Mouse (Mus musculus) spleen, adult 2 months (tissue): Measurements from ENCODE around the gene Gatc. TPM values are rescaled to one million over a fixed set of nuclear protein-coding genes. Genes with fewer than 3 reads are reported as not detected.
A peak's percentile ranks its signal among the peaks of the same experiment; 100 is the strongest.

ENCODE experiments used
- DNase-seq, 2 experiments: peaks; one replicate each; pipeline versions ENCODE4 v3.0.0 to v3.0.0-alpha.2; 2012 to 2021; ENCODE audit warnings: low spot score in 2 of 2, low read depth in 1 of 2
- H3K27ac ChIP-seq: fragments of 200-500 bp; 2 replicates; pipeline ENCODE4 v1.5.1; 2012; ENCODE audit warnings: low read length, inconsistent platforms; ENCODE audit not compliant: insufficient read depth
- H3K27me3 ChIP-seq: fragments of 200-500 bp; 2 replicates; pipeline ENCODE4 v1.6.1; 2012; ENCODE audit warnings: mild to moderate bottlenecking, moderate library complexity, low read length, inconsistent platforms; ENCODE audit not compliant: control insufficient read depth, insufficient read depth
- H3K36me3 ChIP-seq: fragments of 200-500 bp; 2 replicates; pipeline ENCODE4 v1.6.1; 2012; ENCODE audit warnings: mild to moderate bottlenecking, low read length, inconsistent platforms; ENCODE audit not compliant: control insufficient read depth, insufficient read depth
- H3K4me1 ChIP-seq: fragments of 200-500 bp; 2 replicates; pipeline ENCODE4 v1.6.1; 2011; ENCODE audit warnings: inconsistent platforms; ENCODE audit not compliant: control insufficient read depth, insufficient read depth, insufficient read length
- H3K4me3 ChIP-seq: fragments of 200-500 bp; 2 replicates; pipeline ENCODE4 v1.5.1; 2011; ENCODE audit warnings: mild to moderate bottlenecking, inconsistent platforms; ENCODE audit not compliant: insufficient read depth, insufficient read length; ENCODE audit errors: extremely low read depth
- CTCF ChIP-seq: fragments of 200-500 bp; IDR thresholded peaks from 2 replicates; pipeline ENCODE4 v1.5.1; 2011; ENCODE audit warnings: mild to moderate bottlenecking, inconsistent platforms; ENCODE audit not compliant: insufficient read depth, insufficient read length, insufficient replicate concordance; ENCODE audit errors: extremely low read depth
- POLR2A ChIP-seq: fragments of 200-500 bp; IDR thresholded peaks from 2 replicates; pipeline ENCODE4 v1.6.1; 2011; ENCODE audit warnings: low read depth, low read length, inconsistent platforms
- WGBS: fragments of 180-500 bp; shearing (Covaris S2); methylation state at CpG from one replicate; pipeline ENCODE4 v1.1.7; 2018; 5-methylcytosine and 5-hydroxymethylcytosine counted together
- polyA plus RNA-seq: library from polyadenylated mRNA; depleted of rRNA; stranded (reverse); fragments of >200 nt; gene quantifications from 2 replicates; pipeline ENCODE4 v1.2.3, GENCODE M21; 2012; rRNA removed

The Gatc gene
- polyA plus RNA-seq, 1 experiment, result 5.8 TPM

- WGBS, result 30% methylated on average over 13 of the region's 13 CpGs
- Histone ChIP-seq H3K27me3 (no peaks in the 10 kb centered on the region), H3K4me1 (peaks cover 2% of the 10 kb centered on the region; the same call in 1 of the 2 replicates), H3K36me3 (peaks cover 9% of the 10 kb centered on the region), H3K4me3 (peak overlapping the region; percentile 61; the same call in 1 of the 2 replicates), H3K27ac (no peak overlapping the region)
- TF ChIP-seq POLR2A, result no peak
- TF ChIP-seq CTCF, result no peak
- no peak for DNase-seq
Observed at GRCm38 (mm10) chr5:115301615-115302014, 39.4 kb downstream of the Gatc start.

- DNase-seq, result peak; percentile 96 to 97
- Histone ChIP-seq H3K27ac (peak within 1 kb of the TSS; percentile 81), H3K36me3 (peaks cover 9% of the 10 kb centered on the region), H3K27me3 (no peaks in the 10 kb centered on the region), H3K4me3 (peak within 1 kb of the TSS; percentile 81), H3K4me1 (peaks cover 2% of the 10 kb centered on the region; the same call in 1 of the 2 replicates)
- TF ChIP-seq POLR2A (peak; percentile 84), CTCF (no peak)
- WGBS, result under 1% methylated on average over 66 of the region's 66 CpGs
Observed at GRCm38 (mm10) chr5:115300792-115301614, 40.0 kb downstream of the Gatc start, which contains the start of gene Dynll1. Gene Dynll1 (minus strand): TSS chr5:115300999.

- H3K27me3 ChIP-seq, result no peaks in the 10 kb centered on the region
- TF ChIP-seq CTCF (no peak), POLR2A (no peak)
- 1% methylated on average over 46 of the region's 46 CpGs for WGBS
- H3K36me3 ChIP-seq, result peaks cover 9% of the 10 kb centered on the region
- H3K27ac ChIP-seq, result peak overlapping the region; percentile 81
- H3K4me3 ChIP-seq, result peak overlapping the region; percentile 81
- peak in 1 of 2 experiments; percentile 41 for DNase-seq
- H3K4me1 ChIP-seq, result peaks cover 2% of the 10 kb centered on the region; the same call in 1 of the 2 replicates
Observed at GRCm38 (mm10) chr5:115300035-115300744, 40.8 kb downstream of the Gatc start.

DNA sequence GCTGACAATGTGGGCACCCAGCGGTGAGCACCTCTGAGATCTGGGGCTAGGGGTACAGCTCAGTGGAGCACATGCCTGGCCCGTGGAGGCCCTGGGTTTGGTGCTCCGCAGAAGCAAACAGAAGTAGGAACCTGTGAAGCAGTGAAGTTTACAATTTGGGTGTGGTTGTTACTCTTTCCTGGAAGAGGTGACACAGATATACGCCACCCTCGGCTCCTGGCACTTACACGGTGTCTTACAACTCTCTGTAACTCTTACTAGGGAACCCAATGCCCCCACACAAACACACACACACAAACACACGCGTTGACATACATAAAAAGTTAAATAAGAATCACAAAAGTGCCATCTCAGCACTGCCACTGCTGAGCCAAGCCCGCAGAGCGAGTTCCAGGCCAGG lies 44.6 kb downstream of the Gatc start:
- DNase-seq, result no peak
- Histone ChIP-seq H3K4me3 (no peak overlapping the region), H3K4me1 (peaks cover 2% of the 10 kb centered on the region; the same call in 1 of the 2 replicates), H3K27ac (no peak overlapping the region), H3K27me3 (no peaks in the 10 kb centered on the region), H3K36me3 (peaks cover 9% of the 10 kb centered on the region)
- no peak for TF ChIP-seq POLR2A
- no peak for TF ChIP-seq CTCF
- 87% methylated on average over 10 of the region's 10 CpGs for WGBS

DNA sequence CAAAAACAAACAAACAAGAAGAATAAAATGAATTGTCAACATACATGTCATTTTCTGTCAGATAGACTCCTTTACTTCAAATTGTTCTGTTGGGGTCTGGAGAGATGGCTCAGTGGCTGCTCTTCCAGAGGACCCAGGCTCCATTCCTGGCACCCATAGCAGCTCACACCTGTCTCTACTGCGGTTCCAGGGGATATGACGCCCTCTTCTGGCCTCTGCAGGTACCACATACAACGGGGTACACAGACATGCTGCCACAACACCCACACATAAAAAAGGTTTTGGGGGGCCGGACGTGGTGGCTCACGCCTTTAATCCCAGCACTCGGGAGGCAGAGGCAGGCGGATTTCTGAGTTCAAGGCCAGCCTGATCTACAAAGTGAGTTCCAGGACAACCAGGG lies 46.8 kb downstream of the Gatc start:
- H3K27ac ChIP-seq, result no peak overlapping the region
- H3K4me1 ChIP-seq, result peaks cover 1% of the 10 kb centered on the region; the same call in 1 of the 2 replicates
- WGBS, result 93% methylated on average over 8 of the region's 8 CpGs
- peaks cover 14% of the 10 kb centered on the region for H3K36me3 ChIP-seq
- DNase-seq, result no peak
- no peaks in the 10 kb centered on the region for H3K27me3 ChIP-seq
- TF ChIP-seq POLR2A, result no peak
- TF ChIP-seq CTCF, result no peak
- no peak overlapping the region for H3K4me3 ChIP-seq

- Histone ChIP-seq H3K4me1 (no peaks in the 10 kb centered on the region; the same call in 1 of the 2 replicates), H3K27ac (no peak overlapping the region), H3K36me3 (peaks cover 13% of the 10 kb centered on the region), H3K4me3 (no peak overlapping the region), H3K27me3 (no peaks in the 10 kb centered on the region)
- DNase-seq, result peak in 1 of 2 experiments; percentile 15
- WGBS, result 91% methylated on average over 3 of the region's 3 CpGs
- TF ChIP-seq POLR2A (no peak), CTCF (peak; percentile 35; the same call in 1 of the 2 replicates)
Observed at GRCm38 (mm10) chr5:115284735-115285134, 56.2 kb downstream of the Gatc start.

Other genes starting within 250 kb of the Gatc start
- not detected in 2 replicates for gene Gm10401, start 242.9 kb downstream of the Gatc start, polyA plus RNA-seq
- 30.6 and 33.4 TPM in 2 replicates for gene Acads, start 221.8 kb downstream of the Gatc start, polyA plus RNA-seq
- gene Unc119b, start 206.2 kb downstream of the Gatc start, polyA plus RNA-seq, result 38.7 and 44.4 TPM in 2 replicates
- 39.1 and 44.0 TPM in 2 replicates for gene Mlec, start 183.0 kb downstream of the Gatc start, polyA plus RNA-seq
- gene Cabp1, start 146.8 kb downstream of the Gatc start, polyA plus RNA-seq, result 0.72 and 1.5 TPM in 2 replicates
- 55.6 and 85.5 TPM in 2 replicates for gene Pop5, start 105.3 kb downstream of the Gatc start, polyA plus RNA-seq
- 124 and 125 TPM in 2 replicates for gene Rnf10, start 68.3 kb downstream of the Gatc start, polyA plus RNA-seq
- 6.3 and 6.6 TPM in 2 replicates for gene Coq5, start 61.5 kb downstream of the Gatc start, polyA plus RNA-seq
- gene Dynll1, start 40.2 kb downstream of the Gatc start, polyA plus RNA-seq, result 135 and 214 TPM in 2 replicates
- 57.8 and 102 TPM in 2 replicates for gene Srsf9, start 14.0 kb downstream of the Gatc start, polyA plus RNA-seq
- 5.7 and 7.5 TPM in 2 replicates for gene Triap1, start within 50 bp of the Gatc start, polyA plus RNA-seq
- 777 and 1,352 TPM in 2 replicates for gene Cox6a1, start 7.8 kb upstream of the Gatc start, polyA plus RNA-seq
- 0.47 and 1.1 TPM in 2 replicates for gene Msi1, start 88.4 kb upstream of the Gatc start, polyA plus RNA-seq
- gene Pla2g1b, start 125.1 kb upstream of the Gatc start, polyA plus RNA-seq, result 284 and 435 TPM in 2 replicates
- 19.6 and 28.2 TPM in 2 replicates for gene Sirt4, start 143.5 kb upstream of the Gatc start, polyA plus RNA-seq
- 63.8 and 76.1 TPM in 2 replicates for gene Pxn, start 165.5 kb upstream of the Gatc start, polyA plus RNA-seq
- 2,439 and 2,476 TPM in 2 replicates for gene Rplp0, start 218.3 kb upstream of the Gatc start, polyA plus RNA-seq
- gene Gcn1l1, start 224.1 kb upstream of the Gatc start, polyA plus RNA-seq, result 48.3 and 61.8 TPM in 2 replicates